Mouse (Mus musculus): ENCODE results near the gene Ddb2.

- TF ChIP-seq POLR2A (IDR thresholded peaks at IDR 0.05; ENCODE audit: extremely low read depth, insufficient read depth, low read length) (no peak), CTCF (IDR thresholded peaks at IDR 0.05; ENCODE audit: low read depth, low read length) (no peak)
These were observed 31.3 kb upstream of the Ddb2 start for GRCm38 (mm10) chr2:91268042-91268441.
